Mouse (Mus musculus) kidney, postnatal 0 days (tissue): Measurements from ENCODE around the gene Cd68. TPM values are rescaled to one million over a fixed set of nuclear protein-coding genes. Genes with fewer than 3 reads are reported as not detected.
A peak's percentile ranks its signal among the peaks of the same experiment; 100 is the strongest.

Experiments
- ATAC-seq: fragments of 200-750 bp; cut with Nextera tagmentation; replicated peaks from 2 replicates; pipeline ENCODE4 v1.8.0; 2017; ENCODE audit warnings: low read depth, moderate number of reproducible peaks, moderate TSS enrichment, moderate library complexity; ENCODE audit not compliant: low FRiP score
- DNase-seq: peaks from one replicate; pipeline ENCODE4 v3.0.0-alpha.2; 2016; ENCODE audit warnings: low spot score
- H3K27ac ChIP-seq: fragments of 300-500 bp; sonication (generic); 2 replicates; pipeline ENCODE4 v1.5.1; 2014; ENCODE audit warnings: mild to moderate bottlenecking
- H3K27me3 ChIP-seq: fragments of 300-500 bp; sonication (generic); 2 replicates; pipeline ENCODE4 v1.6.1; 2014; ENCODE audit warnings: low read length, mixed read lengths; ENCODE audit not compliant: insufficient read depth
- H3K36me3 ChIP-seq: fragments of 300-500 bp; sonication (generic); 2 replicates; pipeline ENCODE4 v1.6.1; 2014; ENCODE audit warnings: low read length, mixed read lengths; ENCODE audit not compliant: insufficient read depth
- H3K4me1 ChIP-seq: fragments of 300-500 bp; sonication (generic); replicated peaks from 2 replicates; pipeline ENCODE4 v1.6.1; 2014; ENCODE audit warnings: antibody characterized with exemption, low read length, mixed read lengths; ENCODE audit not compliant: insufficient read depth
- H3K4me2 ChIP-seq: fragments of 300-500 bp; sonication (generic); 2 replicates; pipeline ENCODE4 v1.6.1; 2014; ENCODE audit warnings: mild to moderate bottlenecking, low read length, moderate library complexity, mixed read lengths
- H3K4me3 ChIP-seq: fragments of 300-500 bp; sonication (generic); replicated peaks from 2 replicates; pipeline ENCODE4 v1.5.1; 2014; ENCODE audit warnings: low read depth, low read length
- H3K9ac ChIP-seq: fragments of 300-500 bp; sonication (generic); 2 replicates; pipeline ENCODE4 v1.6.1; 2014; ENCODE audit warnings: low read depth, low read length
- H3K9me3 ChIP-seq: fragments of 300-500 bp; sonication (generic); replicated peaks from 2 replicates; pipeline ENCODE4 v1.6.1; 2016; ENCODE audit warnings: low read length, inconsistent platforms, mixed read lengths
- CTCF ChIP-seq: IDR thresholded peaks from 2 replicates; pipeline ENCODE4 v1.5.1; 2016; ENCODE audit warnings: antibody characterized with exemption, low read depth, mild to moderate bottlenecking, moderate library complexity
- WGBS: fragments of 180-500 bp; shearing (Covaris S2); extraction: QIAGEN DNeasy Blood & Tissue Kit; methylation state at CpG from one replicate; pipeline ENCODE4 v1.1.7; 2014; 5-methylcytosine and 5-hydroxymethylcytosine counted together
- polyA plus RNA-seq: library from polyadenylated mRNA; unstranded; fragments of >200 nt; fragmentation: Nextera tagmentation; extraction: Ambion mirVana; gene quantifications from 2 replicates; pipeline ENCODE4 v1.2.1, GENCODE M21; 2015

Gene Cd68
- polyA plus RNA-seq, result 10.4 and 12.8 TPM in 2 replicates

DNA sequence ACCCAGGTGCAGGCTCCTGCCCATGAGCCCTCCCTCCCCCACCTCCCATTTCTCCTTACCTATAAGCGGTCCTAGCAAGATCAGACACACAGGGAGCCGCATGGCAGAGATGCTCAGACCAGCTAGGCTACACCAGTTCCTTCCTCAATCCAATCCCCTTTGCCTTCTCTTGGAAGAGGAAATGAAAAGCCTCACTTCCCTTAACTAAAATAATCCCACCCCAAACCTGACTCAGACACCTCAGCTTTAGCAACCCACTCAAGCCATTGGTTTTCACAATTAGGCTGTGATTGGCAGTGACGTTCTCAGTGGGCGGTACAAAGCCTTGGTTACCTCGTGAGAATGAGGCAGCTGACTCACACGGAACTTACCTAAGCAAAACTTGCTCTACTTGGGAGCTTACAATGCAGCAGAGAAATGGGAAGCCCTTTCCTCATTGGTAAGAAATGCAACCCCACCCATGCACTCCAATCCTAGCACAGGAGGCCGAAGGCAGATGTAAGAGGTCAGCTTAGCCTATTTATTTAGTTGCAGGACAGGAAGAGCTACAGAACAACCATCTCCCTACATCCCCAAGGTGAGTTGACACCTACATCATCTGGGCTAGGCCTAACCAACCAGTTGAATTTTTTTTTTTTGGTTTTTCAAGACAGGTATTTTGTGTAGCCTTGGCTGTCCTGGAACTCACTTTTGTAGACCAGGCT is at the start of gene Cd68:
Gene Cd68, minus strand, starts transcription at position 193 of the 704 bp plus-strand sequence.
- peak; percentile 52 for DNase-seq
- 34% methylated on average over 7 of the region's 7 CpGs for WGBS
- TF ChIP-seq CTCF, result no peak
- H3K36me3 ChIP-seq, result peaks cover 54% of the 10 kb centered on the region
- H3K4me1 ChIP-seq, result peaks cover 18% of the 10 kb centered on the region; the same call in 1 of the 2 replicates
- H3K27me3 ChIP-seq, result no peaks in the 10 kb centered on the region
- no peak within 1 kb of the TSS for H3K4me2 ChIP-seq
- no peak within 1 kb of the TSS for H3K27ac ChIP-seq
- H3K4me3 ChIP-seq, result no peak within 1 kb of the TSS
- H3K9ac ChIP-seq, result no peak within 1 kb of the TSS
- ATAC-seq, result no peak
- no peaks in the 10 kb centered on the region for H3K9me3 ChIP-seq

- no peak overlapping the region for H3K4me3 ChIP-seq
- TF ChIP-seq CTCF, result peak; percentile 76
- 54% methylated on average over 9 of the region's 9 CpGs for WGBS
- H3K4me2 ChIP-seq, result no peak overlapping the region
- peak overlapping the region; percentile 83 for H3K27ac ChIP-seq
- no peak overlapping the region for H3K9ac ChIP-seq
- no peak for ATAC-seq
- no peaks in the 10 kb centered on the region for H3K4me1 ChIP-seq
- no peaks in the 10 kb centered on the region for H3K36me3 ChIP-seq
- H3K9me3 ChIP-seq, result no peaks in the 10 kb centered on the region
- DNase-seq, result peak; percentile 38
- H3K27me3 ChIP-seq, result no peaks in the 10 kb centered on the region
These were observed 49.5 kb upstream of the Cd68 start for GRCm38 (mm10) chr11:69715482-69715881.

GRCm38 (mm10) chr11:69714636-69715329 is 48.8 kb upstream of the Cd68 start:
- no peaks in the 10 kb centered on the region for H3K9me3 ChIP-seq
- no peak overlapping the region for H3K9ac ChIP-seq
- no peak overlapping the region for H3K4me3 ChIP-seq
- no peak overlapping the region for H3K4me2 ChIP-seq
- WGBS, result 35% methylated on average over 18 of the region's 18 CpGs
- H3K27ac ChIP-seq, result peak overlapping the region; percentile 83
- H3K36me3 ChIP-seq, result no peaks in the 10 kb centered on the region
- DNase-seq (peak; percentile 63), ATAC-seq (peak; percentile 68)
- H3K4me1 ChIP-seq, result no peaks in the 10 kb centered on the region
- TF ChIP-seq CTCF, result no peak
- H3K27me3 ChIP-seq, result no peaks in the 10 kb centered on the region

- WGBS, result 45% methylated on average over 20 of the region's 20 CpGs
- Histone ChIP-seq H3K4me1 (no peaks in the 10 kb centered on the region), H3K9ac (no peak overlapping the region), H3K4me2 (no peak overlapping the region), H3K27me3 (no peaks in the 10 kb centered on the region), H3K36me3 (no peaks in the 10 kb centered on the region), H3K4me3 (no peak overlapping the region), H3K27ac (peak overlapping the region; percentile 50; the same call in 1 of the 2 replicates), H3K9me3 (no peaks in the 10 kb centered on the region)
- ATAC-seq, result peak; percentile 53
- peak; percentile 80 for DNase-seq
- TF ChIP-seq CTCF, result no peak
These were observed 47.2 kb upstream of the Cd68 start for GRCm38 (mm10) chr11:69712954-69713672.

DNA sequence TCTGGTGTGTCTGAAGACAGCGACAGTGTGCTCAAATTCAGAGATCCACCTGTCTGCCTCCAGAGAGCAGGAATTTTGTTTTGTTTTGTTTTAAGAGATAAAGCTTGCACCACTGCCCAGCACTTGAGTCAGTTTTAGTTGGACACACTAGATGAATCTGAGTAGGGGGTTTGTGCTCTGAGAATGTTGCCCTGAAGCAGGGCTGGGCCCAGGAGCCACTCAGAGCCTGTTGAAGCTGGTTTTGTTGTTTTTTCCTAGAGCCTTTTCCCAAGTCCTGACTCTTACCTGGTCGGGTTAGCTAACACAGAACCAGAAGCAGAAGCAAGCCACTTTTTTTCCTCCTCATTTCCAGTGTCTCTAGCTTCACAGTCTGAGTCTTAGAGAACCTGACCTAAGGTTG is 45.1 kb upstream of the Cd68 start:
- H3K9ac ChIP-seq, result no peak overlapping the region
- no peaks in the 10 kb centered on the region for H3K9me3 ChIP-seq
- no peak overlapping the region for H3K4me3 ChIP-seq
- TF ChIP-seq CTCF, result no peak
- ATAC-seq, result no peak
- H3K4me2 ChIP-seq, result no peak overlapping the region
- no peak for DNase-seq
- no peaks in the 10 kb centered on the region for H3K36me3 ChIP-seq
- no peak overlapping the region for H3K27ac ChIP-seq
- no peaks in the 10 kb centered on the region for H3K27me3 ChIP-seq
- no peaks in the 10 kb centered on the region for H3K4me1 ChIP-seq
- WGBS, result 80% methylated on average over 2 of the region's 2 CpGs

GRCm38 (mm10) chr11:69710470-69710869 is 44.5 kb upstream of the Cd68 start:
- Histone ChIP-seq H3K36me3 (no peaks in the 10 kb centered on the region), H3K4me2 (no peak overlapping the region), H3K9ac (no peak overlapping the region), H3K27me3 (no peaks in the 10 kb centered on the region), H3K27ac (no peak overlapping the region), H3K4me3 (no peak overlapping the region), H3K4me1 (no peaks in the 10 kb centered on the region), H3K9me3 (no peaks in the 10 kb centered on the region)
- no peak for ATAC-seq
- no peak for TF ChIP-seq CTCF
- WGBS, result 78% methylated on average over 3 of the region's 3 CpGs
- no peak for DNase-seq
